Mouse (Mus musculus) heart, embryonic 11.5 days (tissue): ENCODE measurements around the gene Gm10837. TPM values are rescaled to one million over a fixed set of nuclear protein-coding genes. Genes with fewer than 3 reads are reported as not detected.

Experiments
- ATAC-seq: fragments of 200-750 bp; cut with Nextera tagmentation; replicated peaks from 2 replicates; pipeline ENCODE4 v1.8.0; 2017; ENCODE audit warnings: moderate library complexity; ENCODE audit not compliant: insufficient number of reproducible peaks, low FRiP score, low TSS enrichment
- H3K27ac ChIP-seq: fragments of 300-500 bp; sonication (generic); 2 replicates; pipeline ENCODE4 v1.5.1; 2014; ENCODE audit warnings: mild to moderate bottlenecking, low read depth, low read length
- H3K27me3 ChIP-seq: fragments of 300-500 bp; sonication (generic); 2 replicates; pipeline ENCODE4 v1.6.1; 2014; ENCODE audit warnings: mild to moderate bottlenecking, low read length, mixed read lengths; ENCODE audit not compliant: control insufficient read depth, insufficient read depth
- H3K36me3 ChIP-seq: fragments of 300-500 bp; sonication (generic); 2 replicates; pipeline ENCODE4 v1.6.1; 2014; ENCODE audit warnings: mild to moderate bottlenecking, low read length, moderate library complexity, mixed read lengths; ENCODE audit not compliant: control insufficient read depth, insufficient read depth
- H3K4me1 ChIP-seq: fragments of 300-500 bp; sonication (generic); 2 replicates; pipeline ENCODE4 v1.6.1; 2014; ENCODE audit warnings: low read length; ENCODE audit not compliant: control insufficient read depth, insufficient read depth
- H3K4me2 ChIP-seq: fragments of 300-500 bp; sonication (generic); 2 replicates; pipeline ENCODE4 v1.6.1; 2014; ENCODE audit warnings: mild to moderate bottlenecking, moderate library complexity
- H3K4me3 ChIP-seq: fragments of 300-500 bp; sonication (generic); 2 replicates; pipeline ENCODE4 v1.5.1; 2014; ENCODE audit warnings: low read depth, low read length
- H3K9ac ChIP-seq: fragments of 300-500 bp; sonication (generic); 2 replicates; pipeline ENCODE4 v1.6.1; 2014; ENCODE audit warnings: mild to moderate bottlenecking, low read depth, low read length, moderate library complexity
- H3K9me3 ChIP-seq: fragments of 300-500 bp; sonication (generic); replicated peaks from 2 replicates; pipeline ENCODE4 v1.6.1; 2016; ENCODE audit warnings: low read length; ENCODE audit not compliant: control insufficient read depth
- WGBS: fragments of 180-500 bp; shearing (Covaris S2); extraction: QIAGEN DNeasy Blood & Tissue Kit; methylation state at CpG from one replicate; pipeline ENCODE4 v1.1.7; 2014; ENCODE audit not compliant: insufficient replicate concordance; 5-methylcytosine and 5-hydroxymethylcytosine counted together
- polyA plus RNA-seq: library from polyadenylated mRNA; unstranded; fragments of >200 nt; fragmentation: Nextera tagmentation; extraction: Ambion mirVana; gene quantifications from 2 replicates; pipeline ENCODE4 v1.2.1, GENCODE M21; 2014

The Gm10837 gene
- 0.10 TPM in 1 of 2 replicates, not detected in the other for polyA plus RNA-seq

DNA sequence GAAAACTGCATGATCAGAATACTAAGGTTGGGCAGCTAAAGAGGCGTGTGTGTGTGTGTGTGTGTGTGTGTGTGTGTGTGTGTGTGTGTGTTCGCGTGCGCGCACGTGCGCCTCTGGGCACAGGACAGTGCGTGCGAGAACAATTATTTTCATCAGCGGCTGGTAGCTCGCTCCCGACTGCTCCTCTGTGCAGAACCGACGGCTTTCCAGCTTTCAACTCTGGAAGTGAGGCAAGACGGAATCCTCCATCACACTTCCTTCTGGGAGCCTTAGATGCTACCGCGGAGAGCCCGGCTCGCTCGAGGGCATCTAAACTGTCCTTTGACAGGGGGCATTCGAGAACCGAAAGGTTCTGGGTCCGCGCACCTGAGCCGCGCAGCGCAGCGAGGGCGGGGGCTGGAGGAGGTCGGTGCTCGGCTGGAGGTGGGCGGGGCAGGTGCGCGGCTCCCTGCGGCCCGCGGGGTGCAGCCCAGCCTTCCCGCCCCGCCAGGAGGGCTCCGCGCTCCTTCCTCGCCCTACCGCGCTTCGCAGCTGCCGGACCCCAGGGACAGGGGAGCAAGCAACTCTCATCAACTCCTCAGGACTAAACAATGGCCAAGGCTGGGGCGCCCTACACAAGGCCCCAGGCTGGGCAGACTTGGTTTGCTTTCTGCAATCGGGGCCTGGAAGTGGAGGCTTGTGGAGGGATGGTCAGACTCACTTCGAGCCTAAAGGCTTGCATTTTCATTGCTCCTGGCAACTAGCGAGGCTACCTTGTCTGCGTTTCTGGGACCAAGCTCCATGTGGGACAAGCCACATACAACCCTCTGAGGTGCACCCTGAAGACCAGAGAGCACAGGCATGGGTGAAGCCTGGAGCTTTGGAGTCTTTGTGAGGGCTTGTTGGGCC is at the start of gene Gm10837:
TSS of gene Gm10837 (plus strand) at position 146 of the 888 bp plus-strand sequence.
- H3K27ac ChIP-seq = no peak within 1 kb of the TSS
- H3K36me3 ChIP-seq = no peaks in the 10 kb centered on the region
- WGBS = under 1% methylated on average over 51 of the region's 51 CpGs
- no peak within 1 kb of the TSS for H3K9ac ChIP-seq
- H3K4me2 ChIP-seq = peak within 1 kb of the TSS; percentile 61
- ATAC-seq = no peak
- H3K4me3 ChIP-seq = peak within 1 kb of the TSS; percentile 37
- H3K27me3 ChIP-seq = peaks cover 42% of the 10 kb centered on the region
- peaks cover 2% of the 10 kb centered on the region; the same call in 1 of the 2 replicates for H3K9me3 ChIP-seq
- peaks cover 4% of the 10 kb centered on the region; the same call in 1 of the 2 replicates for H3K4me1 ChIP-seq

DNA sequence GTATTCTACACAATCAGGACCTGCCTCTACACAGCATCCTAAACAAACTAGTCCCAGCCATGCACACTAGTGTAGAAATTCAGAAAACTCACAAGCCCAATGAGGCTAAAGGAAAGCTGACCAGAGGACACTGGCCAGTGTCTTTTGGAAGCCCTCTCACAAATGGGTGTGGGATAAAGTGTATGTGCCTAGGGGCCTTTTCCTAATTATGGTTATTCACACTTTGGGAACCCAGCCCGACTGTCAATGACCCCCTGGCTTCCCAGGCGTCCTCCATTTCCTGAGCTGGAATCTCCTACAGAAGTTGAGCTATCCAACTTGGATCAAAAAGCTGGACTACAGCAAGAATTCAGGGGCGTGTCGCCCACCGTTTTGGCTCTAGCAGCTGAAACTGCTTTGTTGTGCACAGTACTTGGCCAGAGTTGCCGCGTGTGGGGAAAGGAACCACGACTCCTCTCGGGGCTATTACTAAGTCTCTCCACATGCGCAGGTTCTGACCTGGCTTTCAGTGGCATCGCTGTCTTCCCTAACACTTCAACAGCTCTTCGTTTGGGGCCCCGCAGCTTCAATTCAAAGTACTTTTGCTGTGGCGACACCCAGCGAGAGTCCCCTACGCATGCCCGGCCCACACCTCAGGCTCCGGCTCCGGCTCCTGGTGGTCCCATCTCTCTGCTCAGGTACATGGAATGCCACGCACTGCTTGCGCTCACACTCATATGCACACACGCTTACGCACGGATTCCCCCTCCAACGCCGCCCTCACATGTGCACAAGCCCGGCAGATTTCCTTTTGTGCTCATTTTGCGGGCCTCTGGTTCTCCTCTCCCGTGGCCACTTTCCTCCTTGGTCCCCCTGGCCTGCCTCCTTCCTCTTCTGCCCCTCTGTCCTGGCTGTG is 40.5 kb upstream of the Gm10837 start:
- 4% methylated on average over 29 of the region's 29 CpGs for WGBS
- H3K36me3 ChIP-seq = no peaks in the 10 kb centered on the region
- H3K9ac ChIP-seq = no peak overlapping the region
- no peak for ATAC-seq
- H3K27ac ChIP-seq = no peak overlapping the region
- peaks cover 14% of the 10 kb centered on the region for H3K4me1 ChIP-seq
- peak overlapping the region; percentile 51 for H3K4me3 ChIP-seq
- no peaks in the 10 kb centered on the region for H3K9me3 ChIP-seq
- peaks cover 74% of the 10 kb centered on the region for H3K27me3 ChIP-seq
- H3K4me2 ChIP-seq = peak overlapping the region; percentile 88

DNA sequence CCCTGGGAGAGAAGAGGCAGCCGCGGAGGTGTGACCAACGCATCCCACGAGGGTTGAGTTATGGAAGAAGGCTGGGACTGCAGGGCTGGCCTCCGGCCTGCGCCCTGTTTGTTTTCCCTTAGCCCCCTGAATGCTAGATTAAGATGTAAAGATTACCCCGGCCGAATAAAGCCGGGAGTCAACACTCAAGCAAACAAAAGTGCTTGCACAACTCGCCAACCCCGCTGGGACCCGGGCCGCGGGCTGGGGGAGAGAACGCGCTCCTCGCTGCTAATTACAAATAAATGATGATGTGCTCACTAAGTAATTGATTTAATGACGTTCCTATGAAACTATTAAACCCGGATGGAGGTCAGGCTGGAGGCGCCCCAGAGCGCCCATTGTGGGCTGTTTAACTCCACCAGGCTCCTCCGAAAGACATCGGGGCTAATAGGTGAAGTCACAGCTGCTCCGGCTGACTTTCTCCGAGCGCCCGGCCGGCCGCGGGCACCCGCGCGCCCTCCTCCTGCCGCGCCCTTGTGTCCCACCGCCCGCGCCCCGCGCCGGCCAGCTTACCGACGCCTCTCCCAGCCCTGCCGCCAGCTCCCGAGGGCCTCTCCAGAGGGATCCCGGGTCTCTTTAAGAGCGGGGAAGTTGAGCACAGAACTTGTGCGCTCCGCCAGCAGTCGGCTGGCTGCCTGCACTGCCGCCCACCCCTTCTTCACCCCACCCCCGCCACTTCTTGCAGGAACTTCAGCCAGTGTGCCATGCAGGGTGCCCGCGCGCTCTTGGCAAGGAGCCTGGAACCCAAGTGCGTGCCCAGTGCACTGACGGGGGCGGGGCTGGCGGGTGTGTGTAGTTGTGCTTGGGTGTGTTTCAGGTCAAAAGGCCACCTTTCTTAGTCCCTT is 39.6 kb upstream of the Gm10837 start, which contains the start of gene Gm5089:
TSS of gene Gm5089 (minus strand) at position 620 of the 887 bp plus-strand sequence.
- peaks cover 83% of the 10 kb centered on the region for H3K27me3 ChIP-seq
- H3K4me3 ChIP-seq = peak within 1 kb of the TSS; percentile 51
- ATAC-seq = no peak
- H3K9ac ChIP-seq = peak within 1 kb of the TSS; percentile 28; the same call in 1 of the 2 replicates
- no peaks in the 10 kb centered on the region for H3K9me3 ChIP-seq
- peak within 1 kb of the TSS; percentile 88 for H3K4me2 ChIP-seq
- H3K36me3 ChIP-seq = no peaks in the 10 kb centered on the region
- no peak within 1 kb of the TSS for H3K27ac ChIP-seq
- H3K4me1 ChIP-seq = peaks cover 14% of the 10 kb centered on the region
- WGBS = under 1% methylated on average over 59 of the region's 59 CpGs

DNA sequence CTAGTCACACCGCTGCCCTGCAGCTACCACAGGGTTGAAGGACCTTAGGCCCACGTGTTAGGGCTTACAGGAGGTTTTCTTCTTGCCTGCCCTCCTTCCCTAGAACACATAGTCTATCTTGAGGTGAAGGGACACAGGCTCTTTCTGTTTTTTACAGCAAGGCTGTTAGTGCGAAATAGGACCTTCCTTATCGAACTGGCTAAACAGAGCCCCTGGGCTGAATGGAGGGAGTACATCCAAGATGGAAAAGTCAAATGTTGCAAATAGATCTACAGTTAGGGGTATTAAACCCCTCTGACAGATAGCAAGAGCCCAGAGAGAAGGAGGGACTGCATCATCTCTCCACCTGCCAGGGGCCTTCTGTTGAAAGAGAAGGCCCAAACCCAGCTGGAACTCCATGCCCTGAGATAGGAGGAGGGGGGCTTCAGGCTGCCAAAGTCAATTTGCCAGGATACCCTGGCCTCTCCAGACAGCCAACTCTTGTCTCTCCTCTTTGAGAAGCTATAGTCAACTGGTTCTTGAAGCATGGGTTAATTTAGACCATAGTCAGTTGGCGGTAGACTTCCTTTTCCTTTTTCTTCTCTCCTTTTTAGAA is 38.7 kb upstream of the Gm10837 start:
- H3K27ac ChIP-seq = no peak overlapping the region
- WGBS = 57% methylated on average over 5 of the region's 5 CpGs
- H3K4me3 ChIP-seq = peak overlapping the region; percentile 51; the same call in 1 of the 2 replicates
- H3K36me3 ChIP-seq = no peaks in the 10 kb centered on the region
- H3K9ac ChIP-seq = no peak overlapping the region
- H3K4me2 ChIP-seq = peak overlapping the region; percentile 88; the same call in 1 of the 2 replicates
- no peaks in the 10 kb centered on the region for H3K9me3 ChIP-seq
- peaks cover 14% of the 10 kb centered on the region for H3K4me1 ChIP-seq
- peaks cover 87% of the 10 kb centered on the region for H3K27me3 ChIP-seq
- no peak for ATAC-seq

DNA sequence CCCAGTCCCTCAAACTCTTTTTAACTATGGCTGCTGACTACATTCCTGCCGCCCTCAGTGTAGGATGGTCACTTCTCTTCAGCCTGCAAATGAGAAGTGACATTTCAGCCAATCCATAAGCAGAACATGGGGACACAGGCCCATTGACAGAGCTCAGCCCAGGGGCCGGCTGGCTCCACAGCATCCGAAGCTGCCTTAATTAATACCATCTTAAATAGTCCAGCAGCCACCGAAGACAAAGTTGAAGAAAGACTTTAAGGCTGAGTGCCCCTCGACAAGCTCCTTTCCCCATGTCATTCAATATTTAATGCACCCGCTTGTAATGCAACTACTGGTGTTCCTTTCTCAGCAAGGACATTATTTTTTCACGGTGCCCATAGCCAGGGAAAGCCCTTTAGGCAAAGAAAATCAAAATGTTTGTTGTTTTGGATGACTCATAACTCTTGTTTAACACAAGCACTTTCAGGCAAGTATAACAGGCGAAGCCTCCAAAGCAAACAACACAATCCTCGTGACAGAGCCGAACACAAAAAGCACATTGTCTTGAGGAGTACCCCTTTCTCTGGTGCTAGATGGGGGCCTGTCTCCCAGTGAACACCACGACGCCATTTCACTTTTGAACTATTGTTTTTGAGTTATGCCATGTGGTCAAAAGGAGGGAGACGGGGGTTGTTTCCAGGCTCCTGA is 37.5 kb upstream of the Gm10837 start:
- H3K4me2 ChIP-seq = peak overlapping the region; percentile 67
- no peak overlapping the region for H3K27ac ChIP-seq
- no peak for ATAC-seq
- H3K36me3 ChIP-seq = no peaks in the 10 kb centered on the region
- 51% methylated on average over 13 of the region's 13 CpGs for WGBS
- peaks cover 77% of the 10 kb centered on the region for H3K27me3 ChIP-seq
- H3K4me1 ChIP-seq = peaks cover 14% of the 10 kb centered on the region
- H3K9me3 ChIP-seq = no peaks in the 10 kb centered on the region
- no peak overlapping the region for H3K9ac ChIP-seq
- 0 out of 2 replicates have a peak overlapping the region, but pooled peaks have one; percentile 34 for H3K4me3 ChIP-seq

DNA sequence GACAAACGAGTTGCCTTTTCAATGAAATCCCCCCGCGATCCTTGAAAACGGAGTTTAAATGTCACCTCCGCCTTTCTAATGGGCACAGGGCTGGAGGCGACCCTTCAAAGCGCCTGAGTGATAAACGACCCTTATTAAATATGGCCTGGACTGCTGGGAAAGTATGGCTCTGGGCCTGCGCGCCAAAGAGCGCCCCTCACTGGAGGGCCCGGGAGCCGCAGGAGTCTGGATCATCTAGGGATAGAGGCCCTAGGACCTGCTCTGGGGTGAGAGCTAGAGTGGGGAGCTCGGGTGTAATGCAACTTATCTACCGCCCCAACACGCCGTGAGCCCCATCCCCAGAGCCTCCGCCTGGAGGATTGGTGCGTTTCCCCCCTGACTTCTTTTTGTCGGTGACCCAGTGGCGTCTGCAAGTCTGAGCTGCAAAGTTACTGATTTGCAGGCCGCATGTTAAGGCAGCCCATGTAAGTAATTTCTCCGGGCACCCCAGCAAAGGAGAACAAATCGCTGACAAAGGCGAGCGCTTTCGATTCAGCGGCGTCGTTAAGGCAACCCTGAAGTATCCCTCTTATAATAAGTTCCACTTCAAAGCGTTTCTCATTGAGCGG is 36.9 kb upstream of the Gm10837 start:
- Histone ChIP-seq H3K9me3 (no peaks in the 10 kb centered on the region), H3K4me3 (peak overlapping the region; percentile 34), H3K27me3 (peaks cover 73% of the 10 kb centered on the region), H3K9ac (no peak overlapping the region), H3K27ac (no peak overlapping the region), H3K4me2 (peak overlapping the region; percentile 67), H3K4me1 (peaks cover 14% of the 10 kb centered on the region), H3K36me3 (no peaks in the 10 kb centered on the region)
- ATAC-seq = no peak
- 10% methylated on average over 32 of the region's 32 CpGs for WGBS
